Mouse (Mus musculus) cerebral cortex, adult 2 months (tissue): Measurements from ENCODE around the gene Psg16.

ENCODE experiments used
- WGBS: fragments of 180-500 bp; shearing (Covaris S2); methylation state at CpG from one replicate; pipeline ENCODE4 v1.1.7; 2018; 5-methylcytosine and 5-hydroxymethylcytosine counted together

The Psg16 gene

DNA sequence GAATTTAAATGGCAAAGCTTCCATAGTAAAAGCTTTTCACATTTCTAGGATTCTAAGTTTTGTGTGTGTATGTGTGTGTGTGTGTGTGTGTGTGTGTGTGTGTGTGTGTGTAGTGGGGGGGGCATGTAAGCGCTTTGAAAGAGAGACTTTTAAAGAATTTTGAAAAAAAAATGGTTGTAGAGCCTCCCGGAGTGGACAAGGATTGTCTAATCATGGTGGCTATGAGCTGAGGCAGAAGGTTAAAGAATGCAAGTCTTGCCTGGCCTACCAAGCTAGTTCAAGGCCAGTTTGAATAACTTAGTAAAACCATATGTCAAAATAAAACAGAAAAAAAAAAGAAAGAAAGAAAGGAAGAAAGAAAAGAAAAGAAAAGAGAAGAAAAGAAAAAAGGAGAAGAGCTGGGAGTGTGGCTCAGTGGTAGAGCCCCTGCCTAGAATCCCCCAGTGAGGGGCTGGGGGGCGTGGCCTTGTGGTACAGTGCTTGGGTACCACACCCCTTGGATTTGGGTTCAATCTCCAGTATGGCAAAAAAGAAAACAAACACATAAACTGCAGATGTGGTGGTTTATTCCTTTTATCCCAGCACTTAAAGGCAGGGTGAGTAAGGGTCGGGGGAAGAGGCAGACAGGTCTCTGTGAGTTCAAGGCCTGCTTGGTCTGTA, 18.4 kb upstream of the Psg16 start:
- 93% methylated on average over 4 of the region's 4 CpGs for WGBS

GRCm38 (mm10) chr7:17056081-17056581, 17.7 kb upstream of the Psg16 start:
- 2% methylated on average over 42 of the region's 42 CpGs for WGBS

GRCm38 (mm10) chr7:17056601-17057523, 17.0 kb upstream of the Psg16 start:
- WGBS: 39% methylated on average over 14 of the region's 14 CpGs

DNA sequence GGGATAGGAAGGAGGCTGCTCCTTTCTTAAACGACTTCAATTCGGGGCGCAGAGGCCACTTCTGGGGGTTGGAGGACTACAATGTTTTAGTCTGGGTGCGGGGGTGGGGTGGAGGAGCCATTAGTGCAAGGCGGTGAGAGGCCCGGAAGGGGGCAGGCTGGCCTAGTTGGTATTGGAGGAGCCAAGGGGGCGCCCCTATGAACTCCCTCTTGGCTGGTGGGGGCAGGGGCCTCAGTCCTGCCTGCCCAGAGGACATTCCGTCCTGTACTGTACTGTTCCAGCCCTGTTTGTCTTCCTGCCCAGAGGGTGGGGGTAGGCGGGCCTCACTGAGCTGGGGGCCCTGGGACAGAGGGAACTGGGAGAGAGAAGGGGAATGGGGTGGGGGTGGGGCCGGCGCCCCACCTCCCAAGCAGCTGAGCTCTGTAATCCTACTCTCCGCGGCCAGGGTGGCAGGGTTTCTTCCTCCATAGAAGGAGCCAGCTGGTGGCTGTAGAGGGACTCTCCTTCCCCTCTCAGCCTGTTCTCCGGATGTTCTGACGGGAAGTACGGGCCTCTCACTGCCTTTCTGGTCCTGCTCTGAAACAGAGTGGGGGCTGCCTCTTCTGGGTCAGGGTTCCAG, 15.7 kb upstream of the Psg16 start:
- 22% methylated on average over 16 of the region's 16 CpGs for WGBS

GRCm38 (mm10) chr7:17058816-17059462, 14.9 kb upstream of the Psg16 start:
- 36% methylated on average over 8 of the region's 8 CpGs for WGBS

DNA sequence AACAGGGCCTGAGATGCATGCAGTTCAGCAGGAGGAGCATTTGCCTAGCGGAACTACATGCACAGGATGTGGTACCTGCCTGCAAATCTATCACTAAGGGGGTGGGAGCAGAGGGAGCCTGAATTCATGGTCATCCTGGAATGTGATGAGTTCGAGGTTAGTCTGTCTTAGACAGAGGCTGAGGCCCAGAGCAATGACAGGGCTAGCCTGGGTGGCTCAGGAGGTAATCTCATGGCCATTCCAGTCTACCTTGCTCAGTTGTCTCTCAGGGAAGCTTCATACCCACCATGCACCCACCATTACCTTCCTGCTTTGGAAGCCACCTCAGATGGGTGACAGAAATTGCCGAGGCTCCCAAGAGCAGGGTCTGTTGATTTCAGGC, 14.4 kb upstream of the Psg16 start:
- 71% methylated on average over 3 of the region's 3 CpGs for WGBS

GRCm38 (mm10) chr7:17060031-17060781, 13.6 kb upstream of the Psg16 start:
- WGBS: 17% methylated on average over 9 of the region's 9 CpGs

- WGBS: 43% methylated on average over 21 of the region's 22 CpGs
These were observed 12.8 kb upstream of the Psg16 start for GRCm38 (mm10) chr7:17060782-17061605.

DNA sequence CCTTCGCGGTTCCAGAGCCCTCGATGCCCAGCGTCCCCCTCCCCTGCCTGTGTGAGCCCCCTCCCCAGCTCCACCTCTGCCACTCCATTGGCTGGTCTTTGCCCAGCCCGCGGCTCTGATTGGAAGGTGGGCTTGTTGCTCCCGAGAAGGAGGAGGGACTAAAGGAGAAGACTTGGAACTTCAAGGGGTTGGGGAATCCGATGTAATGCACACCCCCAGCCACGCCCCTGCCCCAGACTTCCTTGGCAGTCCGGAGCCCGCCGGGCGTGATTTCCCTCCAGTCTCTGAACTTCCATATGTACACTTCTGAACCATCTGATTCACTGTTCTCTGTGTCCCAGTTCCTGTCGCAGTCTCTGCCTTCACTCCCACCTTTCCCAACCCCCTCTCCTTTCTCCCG, 11.5 kb upstream of the Psg16 start, which contains the start of gene Hif3a:
Gene Hif3a (minus strand): TSS at position 39 of the 400 bp plus-strand sequence.
- 2% methylated on average over 15 of the region's 15 CpGs for WGBS

- WGBS: 24% methylated on average over 11 of the region's 11 CpGs
These were observed 11.0 kb upstream of the Psg16 start for GRCm38 (mm10) chr7:17062845-17063244.

DNA sequence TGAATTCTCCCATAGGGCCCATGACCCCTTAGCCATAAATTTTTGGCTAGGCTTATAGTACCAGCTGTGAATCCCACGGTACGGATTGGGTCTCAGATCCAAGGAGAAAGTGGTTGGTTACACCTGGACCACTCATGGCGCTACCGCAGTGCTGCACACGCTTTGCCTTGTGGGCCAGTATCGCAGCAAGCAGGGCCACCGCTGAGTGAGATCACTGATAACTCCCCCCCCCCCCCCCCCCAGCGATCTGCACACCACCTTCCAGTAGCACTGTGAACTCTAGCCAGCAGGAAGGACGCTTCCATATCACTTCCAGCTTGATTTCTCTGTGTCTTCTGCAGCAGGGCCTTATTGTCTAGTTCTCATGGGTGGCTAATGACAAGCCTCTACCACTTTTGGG, 8.2 kb upstream of the Psg16 start:
- WGBS: 89% methylated on average over 9 of the region's 9 CpGs

- WGBS: 0% methylated on average over 2 of the region's 2 CpGs
These were observed 7.4 kb upstream of the Psg16 start for GRCm38 (mm10) chr7:17066412-17066811.

GRCm38 (mm10) chr7:17067651-17068050, 6.2 kb upstream of the Psg16 start:
- WGBS: 78% methylated on average over 5 of the region's 5 CpGs

- WGBS: 55% methylated on average over 5 of the region's 5 CpGs
These were observed 332 bp upstream of the Psg16 start for GRCm38 (mm10) chr7:17073513-17073903.

DNA sequence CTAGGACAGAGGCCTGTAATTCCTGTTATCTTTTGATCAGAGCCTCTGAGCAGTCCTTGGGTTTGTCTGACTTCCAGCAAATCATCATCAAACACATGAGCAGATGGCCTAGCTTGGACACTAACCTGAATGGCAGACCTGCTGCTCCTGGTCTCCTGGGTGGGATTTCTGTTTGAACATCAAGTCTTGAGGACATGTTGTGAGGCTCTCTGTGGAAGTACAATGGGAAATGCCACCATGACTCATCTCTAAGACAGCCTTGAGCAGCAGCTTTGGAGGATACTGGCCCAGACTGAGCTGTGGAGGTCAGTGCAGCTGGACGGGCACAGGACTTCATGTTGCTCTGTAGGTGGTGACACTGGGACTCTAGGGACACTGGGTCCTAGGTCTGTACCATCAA, 2.7 kb downstream of the Psg16 start:
- 96% methylated on average over 1 of the region's 1 CpGs for WGBS

- WGBS: 80% methylated on average over 7 of the region's 7 CpGs
These were observed 4.3 kb downstream of the Psg16 start for GRCm38 (mm10) chr7:17078076-17078654.

DNA sequence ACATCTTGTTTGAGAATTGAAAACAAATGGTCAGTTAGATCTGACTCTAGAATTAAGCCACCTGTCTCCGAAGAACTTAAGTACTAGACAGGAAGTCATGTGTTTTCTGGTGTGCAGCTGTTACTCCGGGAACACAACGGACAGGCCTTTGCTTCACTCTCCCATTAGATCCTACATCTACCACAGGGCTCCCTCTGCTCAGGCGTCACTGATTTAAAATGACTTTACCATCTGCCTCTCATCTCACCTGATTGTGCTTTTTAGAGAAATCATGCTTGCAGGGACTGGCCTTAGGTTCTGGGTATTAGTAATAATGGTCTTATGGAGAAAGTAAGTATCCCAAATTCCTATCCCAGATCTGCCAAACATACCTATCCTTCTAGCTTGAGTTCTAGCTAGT, 8.9 kb downstream of the Psg16 start:
- WGBS: 81% methylated on average over 4 of the region's 4 CpGs

- 85% methylated on average over 3 of the region's 3 CpGs for WGBS
These were observed 13.9 kb downstream of the Psg16 start for GRCm38 (mm10) chr7:17087731-17088130.

DNA sequence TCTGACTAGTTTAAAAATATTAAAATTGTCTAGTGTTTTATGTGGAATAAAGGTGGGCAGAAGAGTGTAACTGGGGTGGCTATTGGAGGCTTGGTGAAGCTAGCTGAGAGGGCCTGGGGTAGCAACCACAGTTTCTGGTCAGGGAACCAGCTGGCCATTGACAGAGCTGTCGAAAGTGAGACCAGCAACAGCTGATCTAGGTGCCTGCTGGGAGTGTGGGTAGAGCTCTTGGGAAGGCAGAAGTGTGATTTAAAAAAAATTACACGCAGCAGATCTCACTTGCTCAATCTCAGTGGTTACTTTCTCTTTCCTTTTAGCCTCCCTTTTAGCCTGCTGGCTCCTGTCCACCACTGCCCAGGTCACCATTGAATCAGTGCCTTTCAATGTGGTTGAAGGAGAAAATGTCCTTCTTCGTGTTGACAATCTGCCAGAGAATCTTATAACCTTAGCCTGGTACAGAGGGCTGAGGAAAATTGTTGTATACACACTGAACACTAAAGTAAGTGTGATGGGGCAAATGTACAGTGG, 16.3 kb downstream of the Psg16 start:
- WGBS: 42% methylated on average over 3 of the region's 3 CpGs

DNA sequence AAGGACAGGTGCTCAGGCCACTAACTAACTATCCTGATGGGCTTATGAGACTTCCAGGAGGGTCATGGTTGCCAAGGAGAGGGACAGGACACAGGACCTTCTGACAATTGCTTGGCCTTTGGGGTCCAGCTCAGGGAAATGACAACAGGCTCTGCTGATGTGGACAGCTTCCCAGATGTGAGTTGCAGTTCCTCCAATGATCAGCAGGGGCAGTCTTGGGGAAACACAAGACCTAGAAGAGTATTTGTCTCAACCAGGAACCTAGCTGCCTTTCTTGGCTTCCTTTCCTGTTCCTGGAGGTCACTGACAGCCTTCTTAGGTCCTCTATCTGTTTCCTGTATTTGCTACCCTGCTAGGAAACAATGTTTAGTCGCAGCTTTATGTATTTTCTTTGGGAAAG, 17.4 kb downstream of the Psg16 start:
- WGBS: 23% methylated on average over 1 of the region's 1 CpGs
